Mouse (Mus musculus): Measurements from ENCODE around the gene Tle4.

Gene Tle4

DNA sequence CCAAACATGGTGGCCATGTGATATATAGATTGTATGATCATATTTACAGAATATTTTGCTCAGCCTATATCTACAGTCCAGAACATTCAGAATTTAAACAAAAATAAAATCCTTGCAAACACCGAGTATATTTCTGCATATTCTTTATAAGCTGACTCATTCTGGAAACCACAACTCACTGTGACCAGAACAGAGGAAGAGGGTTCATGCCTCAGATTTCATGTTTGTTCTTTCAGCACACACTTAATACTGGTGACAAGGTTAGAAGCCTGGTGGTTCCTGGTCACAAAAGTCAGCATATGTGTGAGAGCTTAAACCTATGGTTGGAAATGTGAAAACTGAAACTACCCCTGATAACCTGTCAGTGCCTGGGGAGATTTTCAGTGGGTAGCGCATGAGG, 129.1 kb downstream of the Tle4 start:
- no peak for DNase-seq (ENCODE audit: low read depth, low spot score)

DNA sequence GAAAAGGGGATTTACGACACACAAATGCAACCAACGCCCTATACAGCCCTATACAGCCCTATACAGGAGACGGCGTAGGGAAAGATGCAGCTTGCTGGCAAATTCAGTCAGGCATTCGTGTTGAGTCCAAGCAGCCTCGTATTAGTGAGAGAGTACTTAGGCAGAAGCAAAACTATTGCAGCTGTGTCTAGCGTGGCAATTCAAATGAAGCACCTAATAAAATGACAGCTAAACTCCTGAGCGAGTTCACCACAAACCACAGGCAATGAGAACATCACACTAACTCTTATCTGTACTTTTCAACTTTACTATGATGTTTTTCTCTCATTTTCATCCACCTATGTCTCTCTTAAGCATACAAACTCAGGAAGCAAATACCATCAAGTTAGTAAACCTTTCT, 131.8 kb downstream of the Tle4 start:
- no peak for DNase-seq (ENCODE audit: low read depth, low spot score)

- DNase-seq (ENCODE audit: low read depth, low spot score) = no peak
Observed at GRCm38 (mm10) chr19:14463281-14464079, 134.4 kb downstream of the Tle4 start.

GRCm38 (mm10) chr19:14453486-14453885, 144.4 kb downstream of the Tle4 start:
- no peak for DNase-seq (ENCODE audit: low read depth, low spot score)

- DNase-seq (ENCODE audit: low read depth, low spot score) = no peak
Observed at GRCm38 (mm10) chr19:14451329-14451728, 146.5 kb downstream of the Tle4 start.

- no peak for DNase-seq (ENCODE audit: low read depth, low spot score)
Observed at GRCm38 (mm10) chr19:14449738-14450137, 148.1 kb downstream of the Tle4 start.

GRCm38 (mm10) chr19:14448586-14448985, 149.3 kb downstream of the Tle4 start:
- no peak for DNase-seq (ENCODE audit: low read depth, low spot score)

DNA sequence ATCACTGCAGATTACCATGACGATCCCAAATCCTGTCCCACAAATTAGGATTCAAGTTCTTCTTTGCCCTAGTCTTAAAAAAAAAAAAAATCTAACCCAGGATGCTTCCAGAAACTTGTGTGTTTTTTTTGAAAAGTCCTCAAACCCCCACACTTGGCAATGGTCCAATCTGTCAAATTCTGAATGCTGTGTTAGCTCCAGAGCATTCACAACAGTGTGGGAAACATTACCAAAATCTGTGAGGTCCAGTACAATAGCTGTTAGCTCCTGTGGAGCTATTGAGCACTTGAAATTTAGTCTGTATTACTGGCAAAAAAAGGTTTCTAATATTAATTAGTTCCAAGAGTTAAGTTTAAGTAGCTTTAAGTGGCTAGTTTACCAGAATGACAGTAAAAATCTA, 150.4 kb downstream of the Tle4 start:
- DNase-seq (ENCODE audit: low read depth, low spot score) = no peak

DNA sequence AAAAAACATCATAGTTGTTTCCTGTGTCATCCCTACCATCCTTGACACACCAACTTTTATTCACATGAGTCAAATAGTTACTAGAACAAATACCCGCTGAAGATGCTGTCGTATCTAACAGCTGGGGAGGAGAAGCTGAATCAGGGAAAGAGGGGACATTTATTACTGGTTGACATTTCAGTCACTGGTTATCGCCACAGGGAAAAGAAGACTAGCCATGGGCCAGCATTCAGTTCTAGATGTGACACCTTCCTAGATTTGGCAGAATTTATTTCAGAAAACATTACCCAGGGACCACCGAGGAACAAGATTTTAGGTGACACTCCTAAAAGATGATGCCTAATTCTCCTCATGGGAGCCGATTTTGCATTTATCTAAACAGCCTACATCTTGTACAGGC, 156.0 kb downstream of the Tle4 start:
- no peak for DNase-seq (ENCODE audit: low read depth, low spot score)

GRCm38 (mm10) chr19:14437226-14437625, 160.6 kb downstream of the Tle4 start:
- no peak for DNase-seq (ENCODE audit: low read depth, low spot score)

DNA sequence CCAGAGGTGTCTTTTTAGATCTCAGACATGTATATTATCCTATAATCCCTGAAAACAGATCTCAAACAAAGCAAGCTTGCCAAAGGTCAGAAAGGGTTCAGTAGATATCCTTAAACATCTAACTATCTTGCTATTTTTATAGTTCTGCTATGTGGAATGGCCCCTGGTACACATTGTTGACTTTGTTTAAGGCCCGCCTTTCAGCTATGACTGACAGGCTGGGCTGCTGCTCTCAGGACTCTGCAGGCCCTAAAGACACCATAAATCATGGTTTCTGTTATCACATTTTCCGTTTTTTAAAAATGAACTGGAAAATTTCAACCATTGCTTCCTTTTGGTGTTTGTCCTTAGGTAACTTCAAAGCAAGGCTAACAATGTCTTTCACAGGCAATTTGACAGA, 161.3 kb downstream of the Tle4 start:
- no peak for DNase-seq (ENCODE audit: low read depth, low spot score)

- DNase-seq (ENCODE audit: low read depth, low spot score) = no peak
Observed at GRCm38 (mm10) chr19:14435681-14436376, 162.0 kb downstream of the Tle4 start.

DNA sequence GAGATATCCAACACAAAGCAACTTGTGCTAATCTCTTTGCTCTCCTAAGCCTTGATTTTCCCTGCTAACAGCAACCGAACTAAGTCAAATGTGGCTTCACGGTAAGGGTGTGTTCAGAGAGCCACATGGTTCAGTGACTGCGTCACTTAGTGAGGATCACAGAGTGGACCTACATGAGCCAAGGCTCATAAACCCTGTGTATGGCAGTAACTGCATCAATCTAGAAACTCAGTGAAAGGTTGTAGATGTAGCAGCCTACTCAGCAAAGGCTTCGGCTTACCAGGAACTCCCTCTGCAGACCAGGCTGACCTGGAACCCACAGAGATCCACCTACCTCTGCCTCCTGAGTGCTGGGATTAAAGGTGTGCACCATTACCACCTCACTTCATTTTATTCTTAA, 164.0 kb downstream of the Tle4 start:
- no peak for DNase-seq (ENCODE audit: low read depth, low spot score)

DNA sequence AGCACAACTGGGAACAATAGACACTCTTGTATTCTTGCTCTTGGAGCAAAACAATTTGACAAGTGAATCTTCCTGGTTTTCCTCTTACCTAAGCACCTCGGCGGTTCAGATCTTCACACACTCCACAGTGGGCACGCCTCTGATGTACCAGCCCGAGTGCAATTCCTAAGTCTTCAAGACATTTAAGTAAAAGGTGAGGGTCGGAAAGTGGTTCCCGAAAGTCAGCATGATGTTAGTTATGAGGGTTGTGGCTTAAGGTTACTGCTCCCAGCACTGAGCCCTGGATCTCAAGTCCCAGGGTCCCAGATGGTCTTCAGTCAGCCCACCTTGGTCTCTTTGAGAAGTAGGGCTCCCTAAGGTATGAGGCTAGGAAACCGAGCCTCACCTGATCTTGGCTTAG, 165.4 kb downstream of the Tle4 start:
- no peak for DNase-seq (ENCODE audit: low read depth, low spot score)

GRCm38 (mm10) chr19:14426920-14427319, 170.9 kb downstream of the Tle4 start:
- DNase-seq (ENCODE audit: low read depth, low spot score) = no peak

GRCm38 (mm10) chr19:14426244-14426868, 171.5 kb downstream of the Tle4 start:
- DNase-seq (ENCODE audit: low read depth, low spot score) = peak; percentile 42

DNA sequence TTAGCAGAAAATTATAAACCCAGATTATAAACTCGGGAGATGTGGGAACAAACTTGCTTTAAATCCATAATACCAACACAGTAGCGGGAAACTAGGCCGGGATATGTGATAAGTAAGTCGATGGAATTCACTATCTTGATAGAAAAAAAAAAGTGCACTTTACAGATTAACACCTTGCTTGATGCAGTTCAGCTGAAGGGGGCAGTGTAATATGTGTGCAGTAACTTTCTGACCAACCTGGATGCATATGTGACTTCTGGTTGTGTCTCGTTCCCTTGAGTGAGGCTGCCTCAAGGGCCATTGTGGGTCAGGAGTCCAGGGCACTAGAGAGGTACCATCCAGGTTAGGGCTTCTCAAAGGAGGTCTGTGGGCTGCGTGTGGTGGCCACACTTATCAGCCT, 172.7 kb downstream of the Tle4 start:
- no peak for DNase-seq (ENCODE audit: low read depth, low spot score)

- DNase-seq (ENCODE audit: low read depth, low spot score) = no peak
Observed at GRCm38 (mm10) chr19:14424016-14424964, 173.6 kb downstream of the Tle4 start.

DNA sequence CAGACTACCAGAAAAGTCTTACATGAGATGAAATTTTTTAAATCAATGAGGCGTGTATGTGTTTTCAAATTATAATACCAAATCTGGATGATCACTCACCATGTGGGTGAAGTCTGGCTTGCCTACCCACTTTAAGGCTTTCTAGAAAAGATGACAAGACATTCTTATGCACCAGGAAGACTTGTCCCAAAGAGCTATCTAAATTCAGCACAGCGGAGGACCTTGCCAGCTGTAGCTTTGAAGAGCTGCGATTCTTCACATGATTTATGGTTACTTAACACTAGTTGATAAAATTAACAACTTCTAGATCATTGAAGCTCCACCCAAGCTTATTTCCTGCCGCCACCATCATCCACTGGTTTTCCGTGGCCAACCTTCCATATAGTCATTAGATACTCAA, 176.2 kb downstream of the Tle4 start:
- no peak for DNase-seq (ENCODE audit: low read depth, low spot score)

GRCm38 (mm10) chr19:14419886-14420285, 178.0 kb downstream of the Tle4 start:
- no peak for DNase-seq (ENCODE audit: low read depth, low spot score)

GRCm38 (mm10) chr19:14416845-14417244, 181.0 kb downstream of the Tle4 start:
- DNase-seq (ENCODE audit: low read depth, low spot score) = peak; percentile 24

- DNase-seq (ENCODE audit: low read depth, low spot score) = no peak
Observed at GRCm38 (mm10) chr19:14415996-14416395, 181.9 kb downstream of the Tle4 start.
